Mouse (Mus musculus): ENCODE results near the gene Fam13c. TPM values are rescaled to one million over a fixed set of nuclear protein-coding genes. Genes with fewer than 3 reads are reported as not detected.

Gene Fam13c
- total RNA-seq, 1 experiment = 4.0 TPM

- no peaks in the 10 kb centered on the region for H3K36me3 ChIP-seq (ENCODE audit: control insufficient read depth, insufficient read depth, low read length, poor library complexity, severe bottlenecking)
- H3K9me3 ChIP-seq (ENCODE audit: control insufficient read depth, insufficient read depth, low read depth, low read length) = no peaks in the 10 kb centered on the region
- H3K4me1 ChIP-seq (ENCODE audit: control insufficient read depth in 2 of 2, insufficient read depth in 2 of 2, low read length in 2 of 2, poor library complexity in 1 of 2) = peaks cover 8 to 13% of the 10 kb centered on the region in 2 experiments; a peak in 3 of 4 replicates
- H3K27ac ChIP-seq (ENCODE audit: insufficient read depth, low read depth, low read length, poor library complexity, severe bottlenecking) = no peak overlapping the region
- H3K9ac ChIP-seq (ENCODE audit: insufficient read depth, low read depth, low read length, poor library complexity, severe bottlenecking) = no peak overlapping the region
- H3K4me3 ChIP-seq (ENCODE audit: insufficient read depth in 1 of 2, low read depth in 1 of 2, low read length in 2 of 2, poor library complexity in 1 of 2, severe bottlenecking in 1 of 2) = no peak overlapping the region
- DNase-seq (ENCODE audit: low read depth, low spot score) = no peak
- TF ChIP-seq MAFK (IDR thresholded peaks at IDR 0.05; ENCODE audit: insufficient read depth, low read depth, low read length) = no peak
- no peak for TF ChIP-seq ZNF384 (IDR thresholded peaks at IDR 0.05; ENCODE audit: low read depth, low read length)
- in situ Hi-C loops (cut with MboI; ENCODE audit: low sequenced_read_pairs in 2 of 2, unreplicated experiment in 2 of 2) = no loop called here
These were observed 3.0 kb upstream of the Fam13c start for GRCm38 (mm10) chr10:70437289-70437688.

- Histone ChIP-seq H3K27ac (ENCODE audit: insufficient read depth, low read depth, low read length, poor library complexity, severe bottlenecking) (no peak overlapping the region; the same call in none of the 2 replicates), H3K36me3 (ENCODE audit: control insufficient read depth, insufficient read depth, low read length, poor library complexity, severe bottlenecking) (no peaks in the 10 kb centered on the region), H3K9me3 (ENCODE audit: control insufficient read depth, insufficient read depth, low read depth, low read length) (no peaks in the 10 kb centered on the region), H3K4me1 (ENCODE audit: control insufficient read depth in 2 of 2, insufficient read depth in 2 of 2, low read length in 2 of 2, poor library complexity in 1 of 2) (peaks cover 17% of the 10 kb centered on the region in 2 experiments), H3K9ac (ENCODE audit: insufficient read depth, low read depth, low read length, poor library complexity, severe bottlenecking) (peak overlapping the region; percentile 50), H3K4me3 (ENCODE audit: insufficient read depth in 1 of 2, low read depth in 1 of 2, low read length in 2 of 2, poor library complexity in 1 of 2, severe bottlenecking in 1 of 2) (peak overlapping the region; percentile 64 to 68)
- no peak for DNase-seq (ENCODE audit: low read depth, low spot score)
- TF ChIP-seq ZC3H11A (IDR thresholded peaks at IDR 0.05; ENCODE audit: borderline replicate concordance, low read depth, low read length) (no peak), CHD2 (IDR thresholded peaks at IDR 0.05; ENCODE audit: low read depth, low read length) (no peak), HCFC1 (IDR thresholded peaks at IDR 0.05; ENCODE audit: borderline replicate concordance, insufficient read depth, low read length) (0 out of 2 replicates have a peak, but pooled peaks have one; percentile 29)
- in situ Hi-C loops (cut with MboI; ENCODE audit: low sequenced_read_pairs in 2 of 2, unreplicated experiment in 2 of 2) = no loop called here
These were observed 569 bp downstream of the Fam13c start for GRCm38 (mm10) chr10:70440639-70441461.

GRCm38 (mm10) chr10:70442156-70442555, 1.9 kb downstream of the Fam13c start:
- DNase-seq (ENCODE audit: low read depth, low spot score) = no peak
- Histone ChIP-seq H3K4me1 (ENCODE audit: control insufficient read depth in 2 of 2, insufficient read depth in 2 of 2, low read length in 2 of 2, poor library complexity in 1 of 2) (peaks cover 17% of the 10 kb centered on the region in 2 experiments), H3K9ac (ENCODE audit: insufficient read depth, low read depth, low read length, poor library complexity, severe bottlenecking) (no peak overlapping the region), H3K4me3 (ENCODE audit: insufficient read depth in 1 of 2, low read depth in 1 of 2, low read length in 2 of 2, poor library complexity in 1 of 2, severe bottlenecking in 1 of 2) (peak overlapping the region in 1 of 2 experiments; percentile 68; a peak in 1 of 4 replicates), H3K36me3 (ENCODE audit: control insufficient read depth, insufficient read depth, low read length, poor library complexity, severe bottlenecking) (no peaks in the 10 kb centered on the region), H3K9me3 (ENCODE audit: control insufficient read depth, insufficient read depth, low read depth, low read length) (no peaks in the 10 kb centered on the region), H3K27ac (ENCODE audit: insufficient read depth, low read depth, low read length, poor library complexity, severe bottlenecking) (no peak overlapping the region)
- TF ChIP-seq CHD2 (IDR thresholded peaks at IDR 0.05; ENCODE audit: low read depth, low read length) (no peak), MAFK (IDR thresholded peaks at IDR 0.05; ENCODE audit: insufficient read depth, low read depth, low read length) (no peak), HCFC1 (IDR thresholded peaks at IDR 0.05; ENCODE audit: borderline replicate concordance, insufficient read depth, low read length) (no peak), ZNF384 (IDR thresholded peaks at IDR 0.05; ENCODE audit: low read depth, low read length) (no peak), ZC3H11A (IDR thresholded peaks at IDR 0.05; ENCODE audit: borderline replicate concordance, low read depth, low read length) (no peak)
- in situ Hi-C loops (cut with MboI; ENCODE audit: low sequenced_read_pairs in 2 of 2, unreplicated experiment in 2 of 2) = no loop called here

GRCm38 (mm10) chr10:70442623-70443022, 2.3 kb downstream of the Fam13c start:
- Histone ChIP-seq H3K4me3 (ENCODE audit: insufficient read depth in 1 of 2, low read depth in 1 of 2, low read length in 2 of 2, poor library complexity in 1 of 2, severe bottlenecking in 1 of 2) (peak overlapping the region in 1 of 2 experiments; percentile 37; a peak in 1 of 4 replicates), H3K36me3 (ENCODE audit: control insufficient read depth, insufficient read depth, low read length, poor library complexity, severe bottlenecking) (no peaks in the 10 kb centered on the region), H3K4me1 (ENCODE audit: control insufficient read depth in 2 of 2, insufficient read depth in 2 of 2, low read length in 2 of 2, poor library complexity in 1 of 2) (peaks cover 17% of the 10 kb centered on the region in 2 experiments), H3K9ac (ENCODE audit: insufficient read depth, low read depth, low read length, poor library complexity, severe bottlenecking) (no peak overlapping the region), H3K9me3 (ENCODE audit: control insufficient read depth, insufficient read depth, low read depth, low read length) (no peaks in the 10 kb centered on the region), H3K27ac (ENCODE audit: insufficient read depth, low read depth, low read length, poor library complexity, severe bottlenecking) (no peak overlapping the region)
- in situ Hi-C loops (cut with MboI; ENCODE audit: low sequenced_read_pairs in 2 of 2, unreplicated experiment in 2 of 2) = no loop called here
- TF ChIP-seq HCFC1 (IDR thresholded peaks at IDR 0.05; ENCODE audit: borderline replicate concordance, insufficient read depth, low read length) (no peak), ZC3H11A (IDR thresholded peaks at IDR 0.05; ENCODE audit: borderline replicate concordance, low read depth, low read length) (no peak), ZNF384 (IDR thresholded peaks at IDR 0.05; ENCODE audit: low read depth, low read length) (no peak), CHD2 (IDR thresholded peaks at IDR 0.05; ENCODE audit: low read depth, low read length) (no peak), MAFK (IDR thresholded peaks at IDR 0.05; ENCODE audit: insufficient read depth, low read depth, low read length) (no peak)
- DNase-seq (ENCODE audit: low read depth, low spot score) = no peak

All from ES-E14 (cell line).